Mouse (Mus musculus): Measurements from ENCODE around the gene Snf8. TPM values are rescaled to one million over a fixed set of nuclear protein-coding genes. Genes with fewer than 3 reads are reported as not detected.

Gene Snf8
- 20.3 TPM for polyA plus RNA-seq (2014; fragmentation: Illumina TruSeq; extraction: RNeasy Lipid Tissue Mini Kit (QIAGEN cat#74804); ENCODE audit: low read depth, low replicate concordance)

DNA sequence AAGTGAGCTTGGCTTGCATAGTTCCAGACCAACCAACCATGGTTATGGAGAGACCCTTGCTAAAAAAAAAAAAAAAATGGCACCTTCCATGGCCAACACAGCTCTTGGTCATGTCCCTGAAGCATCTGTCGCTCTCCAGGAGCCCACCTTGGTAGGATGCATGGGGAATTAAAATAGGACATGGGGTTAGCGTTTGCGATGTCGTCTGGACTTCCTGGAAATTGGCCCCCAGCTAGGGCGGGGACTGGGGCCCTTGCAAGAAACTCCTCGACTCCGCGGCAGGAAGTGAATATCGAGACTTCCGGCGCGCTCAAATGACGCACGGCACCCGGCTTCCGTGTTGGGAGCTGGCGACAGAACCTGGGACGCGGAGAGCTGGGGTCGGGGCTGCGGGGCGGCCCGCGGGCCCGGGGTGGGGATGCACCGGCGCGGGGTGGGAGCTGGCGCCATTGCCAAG lies at the start of gene Snf8:
Snf8 (plus strand) TSS at position 290 of the 457 bp plus-strand sequence.

DNA sequence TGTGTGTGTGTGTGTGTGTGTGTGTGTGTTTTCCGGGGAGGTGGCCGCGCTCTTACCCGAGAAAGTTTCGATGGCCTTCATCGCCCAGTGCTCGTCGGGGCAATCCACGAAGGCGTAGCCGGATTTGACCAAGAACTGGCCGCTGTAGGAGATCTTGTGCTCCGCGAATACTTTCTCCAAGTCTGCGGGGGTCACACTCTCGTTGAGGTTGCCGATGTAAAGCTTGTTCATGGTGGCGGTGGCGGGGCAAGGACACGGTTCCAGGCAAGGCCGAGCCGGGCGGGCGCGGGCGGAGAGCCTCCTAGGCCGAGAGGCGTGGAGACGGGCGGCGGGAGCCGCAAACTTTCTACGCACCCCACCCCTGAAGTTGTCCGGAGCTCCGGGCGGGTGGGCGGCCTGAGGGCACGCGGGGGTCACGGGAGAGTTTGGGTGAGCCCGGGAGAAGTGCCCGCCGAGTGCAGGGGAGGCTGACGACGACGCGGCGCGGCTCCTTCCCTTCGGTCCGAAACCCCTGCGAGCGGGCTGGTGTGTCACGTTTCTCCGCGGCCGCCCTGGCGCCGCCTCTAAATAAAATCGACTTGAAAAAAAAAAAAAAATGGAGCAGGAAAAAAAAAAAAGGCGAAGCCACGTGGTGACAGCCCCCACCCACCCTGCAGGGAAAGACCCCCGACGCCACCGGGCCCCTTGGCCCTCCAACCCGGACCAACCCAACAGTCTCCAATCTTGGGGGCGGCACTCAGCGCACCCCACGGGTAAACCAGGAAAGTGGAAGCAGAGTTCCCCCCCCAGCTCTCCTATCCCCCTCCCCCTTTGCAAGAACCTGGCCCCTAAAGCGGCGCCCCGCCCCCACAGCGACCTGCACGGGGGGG lies 29.0 kb upstream of the Snf8 start, which contains the start of gene Igf2bp1:
Igf2bp1 (minus strand) TSS at position 538 of the 869 bp plus-strand sequence.

DNA sequence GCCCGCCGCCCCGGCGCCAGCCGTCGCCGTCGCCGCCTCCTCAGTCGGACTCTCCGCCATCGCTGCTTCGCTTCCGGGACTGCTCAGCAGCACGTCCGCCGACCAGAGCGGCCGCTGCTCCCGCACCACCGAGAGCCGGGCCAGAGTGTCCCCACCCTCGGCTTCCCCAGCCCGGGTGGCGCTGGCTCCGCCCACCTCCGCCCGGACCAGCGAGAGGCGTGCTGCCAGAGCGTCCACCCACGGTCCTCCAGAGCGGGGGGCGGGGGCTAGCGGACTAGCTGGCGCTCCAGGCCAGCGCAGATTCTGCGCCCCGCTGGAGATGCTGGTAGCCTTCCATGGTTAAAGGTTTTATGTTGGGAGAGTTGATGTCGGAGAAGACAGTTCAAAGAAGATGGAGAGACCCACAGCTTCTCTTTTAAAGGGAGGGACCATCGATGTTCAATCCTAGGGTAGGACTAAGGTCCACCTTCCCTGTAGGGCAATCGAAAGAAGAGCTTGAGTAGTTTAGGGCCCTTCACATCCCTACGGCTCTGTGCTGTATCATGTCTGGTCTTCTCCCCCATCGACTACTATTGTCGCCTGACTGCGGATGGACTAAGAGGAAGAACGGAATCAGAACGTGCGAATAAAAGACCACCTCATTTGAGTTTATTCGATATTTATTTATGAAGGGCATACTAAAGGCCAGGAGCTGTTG lies 30.7 kb downstream of the Snf8 start, which contains the start of gene Ube2z:
Ube2z (minus strand) TSS at position 174 of the 697 bp plus-strand sequence.

DNA sequence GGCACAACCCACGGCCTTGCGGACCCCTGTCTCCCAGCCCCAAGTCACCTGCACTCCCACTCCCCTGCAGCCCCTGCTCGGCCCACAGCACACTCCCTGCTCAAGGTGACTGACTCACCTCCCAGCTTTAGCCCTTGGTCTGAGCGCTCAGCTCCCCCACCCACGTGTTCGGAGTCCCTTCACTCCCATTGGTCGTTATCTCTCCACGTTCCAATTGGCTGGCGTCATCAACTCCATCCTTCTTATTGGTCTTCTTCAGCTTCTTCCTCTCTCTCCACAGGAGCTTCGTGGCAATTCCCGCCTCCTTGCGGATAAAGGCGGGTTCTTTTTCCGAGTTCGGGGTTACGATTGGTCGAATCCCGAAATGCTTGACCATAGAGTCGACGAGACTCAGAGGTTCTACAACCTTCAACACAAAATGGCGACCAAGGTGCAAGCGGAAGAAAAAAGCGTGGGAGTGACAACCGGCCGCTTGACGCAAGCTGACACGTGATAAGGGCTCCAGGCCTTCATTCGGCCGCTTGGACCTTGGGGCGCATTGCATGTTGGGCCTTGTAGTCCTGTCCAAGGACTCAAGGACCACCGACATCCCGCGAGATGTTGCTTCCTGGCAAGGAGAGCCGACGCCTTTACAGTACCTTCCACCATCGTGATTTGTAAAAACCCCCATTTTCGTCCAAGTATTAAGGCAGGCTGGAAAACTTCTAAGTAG lies 41.0 kb downstream of the Snf8 start, which contains the start of gene Atp5g1:
Atp5g1 (minus strand) TSS at position 162 of the 712 bp plus-strand sequence.

Other genes starting within 250 kb of the Snf8 start
- gene Phospho1, start 210.4 kb upstream of the Snf8 start, polyA plus RNA-seq (2014; fragmentation: Illumina TruSeq; extraction: RNeasy Lipid Tissue Mini Kit (QIAGEN cat#74804); ENCODE audit: low read depth, low replicate concordance), result 0.56 TPM
- 4.2 TPM for gene Gngt2, start 197.7 kb upstream of the Snf8 start, polyA plus RNA-seq (2014; fragmentation: Illumina TruSeq; extraction: RNeasy Lipid Tissue Mini Kit (QIAGEN cat#74804); ENCODE audit: low read depth, low replicate concordance)
- 0.29 TPM for gene Abi3, start 192.4 kb upstream of the Snf8 start, polyA plus RNA-seq (2014; fragmentation: Illumina TruSeq; extraction: RNeasy Lipid Tissue Mini Kit (QIAGEN cat#74804); ENCODE audit: low read depth, low replicate concordance)
- not detected for gene B4galnt2, start 120.0 kb upstream of the Snf8 start, polyA plus RNA-seq (2014; fragmentation: Illumina TruSeq; extraction: RNeasy Lipid Tissue Mini Kit (QIAGEN cat#74804); ENCODE audit: low read depth, low replicate concordance)
- not detected for gene Igf2bp1, start 28.9 kb upstream of the Snf8 start, polyA plus RNA-seq (2014; fragmentation: Illumina TruSeq; extraction: RNeasy Lipid Tissue Mini Kit (QIAGEN cat#74804); ENCODE audit: low read depth, low replicate concordance)
- not detected for gene Gip, start 10.3 kb upstream of the Snf8 start, polyA plus RNA-seq (2014; fragmentation: Illumina TruSeq; extraction: RNeasy Lipid Tissue Mini Kit (QIAGEN cat#74804); ENCODE audit: low read depth, low replicate concordance)
- 15.9 TPM for gene Ube2z, start 30.5 kb downstream of the Snf8 start, polyA plus RNA-seq (2014; fragmentation: Illumina TruSeq; extraction: RNeasy Lipid Tissue Mini Kit (QIAGEN cat#74804); ENCODE audit: low read depth, low replicate concordance)
- 29.6 TPM for gene Atp5g1, start 40.8 kb downstream of the Snf8 start, polyA plus RNA-seq (2014; fragmentation: Illumina TruSeq; extraction: RNeasy Lipid Tissue Mini Kit (QIAGEN cat#74804); ENCODE audit: low read depth, low replicate concordance)
- not detected for gene Calcoco2, start 77.1 kb downstream of the Snf8 start, polyA plus RNA-seq (2014; fragmentation: Illumina TruSeq; extraction: RNeasy Lipid Tissue Mini Kit (QIAGEN cat#74804); ENCODE audit: low read depth, low replicate concordance)
- not detected for gene Ttll6, start 98.9 kb downstream of the Snf8 start, polyA plus RNA-seq (2014; fragmentation: Illumina TruSeq; extraction: RNeasy Lipid Tissue Mini Kit (QIAGEN cat#74804); ENCODE audit: low read depth, low replicate concordance)
- gene Hoxb13, start 159.4 kb downstream of the Snf8 start, polyA plus RNA-seq (2014; fragmentation: Illumina TruSeq; extraction: RNeasy Lipid Tissue Mini Kit (QIAGEN cat#74804); ENCODE audit: low read depth, low replicate concordance), result not detected
- not detected for gene Hoxb9, start 236.6 kb downstream of the Snf8 start, polyA plus RNA-seq (2014; fragmentation: Illumina TruSeq; extraction: RNeasy Lipid Tissue Mini Kit (QIAGEN cat#74804); ENCODE audit: low read depth, low replicate concordance)
- gene Hoxb8, start 247.0 kb downstream of the Snf8 start, polyA plus RNA-seq (2014; fragmentation: Illumina TruSeq; extraction: RNeasy Lipid Tissue Mini Kit (QIAGEN cat#74804); ENCODE audit: low read depth, low replicate concordance), result not detected